Mouse (Mus musculus): Measurements from ENCODE around the gene Ccnyl1.

The Ccnyl1 gene

GRCm38 (mm10) chr1:64701780-64702179, 11.5 kb downstream of the Ccnyl1 start:
- peak; percentile 26 for DNase-seq (ENCODE audit: low spot score)

- DNase-seq (ENCODE audit: low spot score) = peak; percentile 43
Measured at GRCm38 (mm10) chr1:64705230-64705629, 15.0 kb downstream of the Ccnyl1 start.

GRCm38 (mm10) chr1:64706610-64707009, 16.4 kb downstream of the Ccnyl1 start:
- no peak for DNase-seq (ENCODE audit: low spot score)

GRCm38 (mm10) chr1:64709891-64710290, 19.6 kb downstream of the Ccnyl1 start:
- no peak for DNase-seq (ENCODE audit: low spot score)

GRCm38 (mm10) chr1:64712006-64712760, 21.9 kb downstream of the Ccnyl1 start:
- DNase-seq (ENCODE audit: low spot score) = no peak

- DNase-seq (ENCODE audit: low spot score) = no peak
Measured at GRCm38 (mm10) chr1:64715458-64715857, 25.2 kb downstream of the Ccnyl1 start.

GRCm38 (mm10) chr1:64716589-64717304, 26.5 kb downstream of the Ccnyl1 start:
- no peak for DNase-seq (ENCODE audit: low spot score)

GRCm38 (mm10) chr1:64717504-64717903, 27.2 kb downstream of the Ccnyl1 start:
- no peak for DNase-seq (ENCODE audit: low spot score)

GRCm38 (mm10) chr1:64721034-64721587, 30.9 kb downstream of the Ccnyl1 start:
- no peak for DNase-seq (ENCODE audit: low spot score)

- DNase-seq (ENCODE audit: low spot score) = no peak
Measured at GRCm38 (mm10) chr1:64730046-64730445, 39.8 kb downstream of the Ccnyl1 start.

- DNase-seq (ENCODE audit: low spot score) = no peak
Measured at GRCm38 (mm10) chr1:64731341-64732020, 41.2 kb downstream of the Ccnyl1 start.

- DNase-seq (ENCODE audit: low spot score) = no peak
Measured at GRCm38 (mm10) chr1:64732161-64732560, 41.9 kb downstream of the Ccnyl1 start.

- DNase-seq (ENCODE audit: low spot score) = no peak
Measured at GRCm38 (mm10) chr1:64732637-64733200, 42.5 kb downstream of the Ccnyl1 start.

- no peak for DNase-seq (ENCODE audit: low spot score)
Measured at GRCm38 (mm10) chr1:64733453-64734245, 43.4 kb downstream of the Ccnyl1 start.

- peak; percentile 49 for DNase-seq (ENCODE audit: low spot score)
Measured at GRCm38 (mm10) chr1:64734771-64735750, 44.8 kb downstream of the Ccnyl1 start.

GRCm38 (mm10) chr1:64735781-64736680, 45.8 kb downstream of the Ccnyl1 start:
- peak; percentile 61 for DNase-seq (ENCODE audit: low spot score)

GRCm38 (mm10) chr1:64736681-64737501, 46.6 kb downstream of the Ccnyl1 start:
- no peak for DNase-seq (ENCODE audit: low spot score)

GRCm38 (mm10) chr1:64737502-64738179, 47.4 kb downstream of the Ccnyl1 start, which contains the start of gene Fzd5:
Fzd5 (minus strand) TSS chr1:64737751.
- peak; percentile 99 for DNase-seq (ENCODE audit: low spot score)

Measured in yolk sac, embryonic 10.5 days (tissue).